Mouse (Mus musculus) spleen, adult 2 months (tissue): ENCODE data around the gene Aebp1.

ENCODE experiments used
- CTCF ChIP-seq: fragments of 200-500 bp; IDR thresholded peaks from 2 replicates; pipeline ENCODE4 v1.5.1; 2011; ENCODE audit warnings: mild to moderate bottlenecking, inconsistent platforms; ENCODE audit not compliant: insufficient read depth, insufficient read length, insufficient replicate concordance; ENCODE audit errors: extremely low read depth
- POLR2A ChIP-seq: fragments of 200-500 bp; IDR thresholded peaks from 2 replicates; pipeline ENCODE4 v1.6.1; 2011; ENCODE audit warnings: low read depth, low read length, inconsistent platforms

DNA sequence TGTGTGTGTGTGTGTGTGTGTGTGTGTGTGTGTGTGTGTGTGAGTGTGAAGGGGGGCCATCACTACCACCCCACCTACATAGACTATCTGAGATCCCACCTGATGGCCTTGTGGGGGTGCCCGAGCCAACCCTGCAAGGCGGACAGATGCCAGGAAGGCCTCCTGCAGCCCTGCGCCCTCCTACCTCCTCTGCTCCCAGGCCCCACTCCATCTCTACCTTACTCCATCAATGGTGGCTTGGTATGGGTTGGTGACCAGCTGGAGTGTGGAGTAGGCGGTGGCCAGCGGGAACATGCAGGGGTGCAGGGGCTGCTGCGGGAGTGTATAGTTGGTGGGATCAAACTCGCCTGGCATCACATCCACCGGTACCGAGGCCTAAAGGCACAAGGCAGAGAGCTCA lies 11.4 kb downstream of the Aebp1 start:
- TF ChIP-seq CTCF (no peak), POLR2A (no peak)
